Mouse (Mus musculus): Measurements from ENCODE around the gene Eif4e3.

The Eif4e3 gene

GRCm38 (mm10) chr6:99666318-99667171, at the start of gene Eif4e3, which contains the start of gene Gm20696:
TSS of gene Eif4e3 (minus strand) at chr6:99666771.
TSS of gene Gm20696 (minus strand) at chr6:99666797.
- peak; percentile 95 for DNase-seq

DNA sequence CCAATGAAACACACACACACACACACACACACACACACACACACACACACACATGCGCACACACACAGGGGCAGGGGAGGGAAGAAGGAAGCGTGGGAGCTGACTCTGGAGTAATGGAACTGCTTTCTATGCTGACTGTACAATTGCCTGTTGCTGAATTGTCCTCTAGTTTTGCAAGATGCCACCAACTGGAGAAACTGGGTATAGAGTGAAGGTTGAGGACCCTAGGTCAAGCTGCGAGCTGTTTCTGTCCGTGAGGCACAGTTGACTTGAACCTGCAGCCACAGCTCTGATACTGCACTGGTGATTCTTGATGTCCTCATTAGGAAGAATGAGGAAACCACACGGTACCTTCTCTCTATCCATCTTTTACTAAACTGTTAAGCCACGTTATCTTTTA, 49.3 kb upstream of the Eif4e3 start:
- no peak for DNase-seq

GRCm38 (mm10) chr6:99715191-99715590, 48.6 kb upstream of the Eif4e3 start:
- DNase-seq, result no peak

GRCm38 (mm10) chr6:99713256-99713655, 46.7 kb upstream of the Eif4e3 start:
- no peak for DNase-seq

- no peak for DNase-seq
Observed at GRCm38 (mm10) chr6:99711576-99712101, 45.1 kb upstream of the Eif4e3 start.

- DNase-seq, result no peak
Observed at GRCm38 (mm10) chr6:99700484-99700883, 33.9 kb upstream of the Eif4e3 start.

DNA sequence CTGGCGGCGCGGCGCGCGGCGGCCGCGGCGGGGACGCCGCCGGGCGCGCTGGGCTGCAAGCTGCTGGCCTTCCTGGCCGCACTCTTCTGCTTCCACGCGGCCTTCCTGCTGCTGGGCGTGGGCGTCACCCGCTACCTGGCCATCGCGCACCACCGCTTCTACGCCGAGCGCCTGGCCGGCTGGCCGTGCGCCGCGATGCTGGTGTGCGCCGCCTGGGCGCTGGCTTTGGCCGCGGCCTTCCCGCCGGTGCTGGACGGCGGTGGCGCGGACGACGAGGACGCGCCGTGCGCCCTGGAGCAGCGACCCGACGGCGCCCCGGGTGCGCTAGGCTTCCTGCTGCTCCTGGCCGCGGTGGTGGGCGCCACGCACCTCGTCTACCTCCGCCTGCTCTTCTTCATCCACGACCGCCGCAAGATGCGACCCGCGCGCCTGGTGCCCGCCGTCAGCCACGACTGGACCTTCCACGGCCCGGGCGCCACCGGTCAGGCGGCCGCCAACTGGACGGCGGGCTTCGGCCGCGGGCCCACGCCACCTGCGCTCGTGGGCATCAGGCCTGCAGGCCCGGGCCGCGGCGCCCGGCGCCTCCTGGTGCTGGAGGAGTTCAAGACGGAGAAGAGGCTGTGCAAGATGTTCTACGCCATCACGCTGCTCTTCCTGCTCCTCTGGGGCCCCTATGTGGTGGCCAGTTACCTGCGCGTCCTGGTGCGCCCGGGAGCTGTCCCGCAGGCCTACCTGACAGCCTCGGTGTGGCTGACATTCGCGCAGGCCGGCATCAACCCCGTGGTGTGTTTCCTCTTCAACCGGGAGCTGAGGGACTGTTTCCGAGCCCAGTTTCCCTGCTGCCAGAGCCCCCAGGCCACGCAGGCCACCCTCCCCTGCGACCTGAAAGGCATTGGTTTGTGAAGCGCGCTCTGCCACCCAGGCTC, 26.6 kb upstream of the Eif4e3 start:
- peak; percentile 73 for DNase-seq

DNA sequence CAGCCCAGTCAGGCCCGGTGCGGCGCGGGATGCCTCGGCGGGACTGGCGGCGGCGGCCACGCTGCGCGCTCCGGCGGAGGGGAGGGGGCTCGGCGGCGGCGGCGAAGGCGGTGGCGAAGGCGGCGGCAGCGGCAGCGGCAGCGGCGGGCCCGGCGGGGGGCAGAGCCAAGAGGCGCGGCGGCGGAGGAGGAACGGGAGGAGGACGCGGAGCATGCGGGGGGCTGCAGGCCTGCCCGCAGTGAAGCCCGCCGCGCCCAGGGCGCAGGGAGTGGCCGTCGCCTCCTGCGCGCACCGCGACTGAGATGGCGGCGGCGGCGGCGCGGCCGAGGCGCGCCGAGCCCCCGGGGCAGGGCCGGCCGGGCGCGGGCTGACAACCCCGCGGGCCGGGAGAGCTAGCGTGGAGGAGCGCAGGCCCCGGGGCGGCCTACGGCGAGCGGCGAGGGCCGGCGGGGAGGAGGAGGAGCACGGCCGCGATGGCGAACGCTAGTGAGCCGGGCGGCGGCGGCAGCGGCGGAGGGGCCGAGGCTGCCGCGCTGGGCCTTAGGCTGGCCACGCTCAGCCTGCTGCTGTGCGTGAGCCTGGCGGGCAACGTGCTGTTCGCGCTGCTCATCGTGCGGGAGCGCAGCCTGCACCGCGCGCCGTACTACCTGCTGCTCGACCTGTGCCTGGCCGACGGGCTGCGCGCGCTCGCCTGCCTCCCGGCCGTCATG, 25.8 kb upstream of the Eif4e3 start, which contains the start of gene Gpr27:
Gpr27 (plus strand) TSS at position 474 of the 710 bp plus-strand sequence.
- peak; percentile 54 for DNase-seq

GRCm38 (mm10) chr6:99691666-99692205, 25.2 kb upstream of the Eif4e3 start:
- no peak for DNase-seq

- DNase-seq, result no peak
Observed at GRCm38 (mm10) chr6:99688513-99688912, 21.9 kb upstream of the Eif4e3 start.

- no peak for DNase-seq
Observed at GRCm38 (mm10) chr6:99684899-99685298, 18.3 kb upstream of the Eif4e3 start.

DNA sequence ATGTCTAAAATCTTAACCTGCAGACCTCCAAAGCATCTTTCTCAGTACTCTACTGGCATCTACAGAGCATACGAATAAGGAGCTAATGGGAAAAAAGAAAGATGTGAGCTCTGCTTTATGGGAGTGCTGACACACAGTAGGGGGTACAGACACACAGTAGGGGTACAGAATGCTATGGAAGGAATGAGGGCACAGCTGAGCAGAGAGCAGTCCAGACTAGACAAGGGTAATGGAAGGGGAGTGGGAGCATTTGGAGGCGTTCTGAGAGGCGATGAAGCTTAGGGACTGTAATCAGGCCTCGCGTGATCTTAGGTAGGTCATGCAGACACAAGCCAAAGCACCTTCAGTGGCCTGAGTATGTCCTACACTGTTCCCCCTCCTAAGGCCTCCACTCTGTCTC, 17.4 kb upstream of the Eif4e3 start:
- no peak for DNase-seq

DNA sequence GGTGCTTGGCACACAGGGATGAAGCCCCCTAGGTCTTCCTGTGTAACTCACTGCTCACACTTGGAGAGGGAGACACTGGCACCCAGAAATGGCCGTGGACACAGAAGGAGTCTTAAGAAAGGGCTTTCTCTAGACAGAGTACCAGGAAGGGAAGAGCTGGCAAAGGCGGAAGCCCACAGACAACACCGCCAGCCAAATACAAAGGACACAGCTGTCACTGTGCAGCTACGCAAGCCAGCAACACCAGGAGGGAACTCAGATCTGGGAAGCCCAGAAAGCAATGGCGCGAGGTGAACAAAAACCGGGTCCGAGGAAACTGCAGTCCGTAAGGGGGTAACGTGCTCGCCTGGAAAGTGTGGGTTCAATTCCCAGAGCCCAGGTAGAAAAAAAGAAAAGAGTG, 11.5 kb upstream of the Eif4e3 start:
- DNase-seq, result no peak

- DNase-seq, result no peak
Observed at GRCm38 (mm10) chr6:99677325-99677724, 10.8 kb upstream of the Eif4e3 start.

- no peak for DNase-seq
Observed at GRCm38 (mm10) chr6:99674482-99674881, 7.9 kb upstream of the Eif4e3 start.

DNA sequence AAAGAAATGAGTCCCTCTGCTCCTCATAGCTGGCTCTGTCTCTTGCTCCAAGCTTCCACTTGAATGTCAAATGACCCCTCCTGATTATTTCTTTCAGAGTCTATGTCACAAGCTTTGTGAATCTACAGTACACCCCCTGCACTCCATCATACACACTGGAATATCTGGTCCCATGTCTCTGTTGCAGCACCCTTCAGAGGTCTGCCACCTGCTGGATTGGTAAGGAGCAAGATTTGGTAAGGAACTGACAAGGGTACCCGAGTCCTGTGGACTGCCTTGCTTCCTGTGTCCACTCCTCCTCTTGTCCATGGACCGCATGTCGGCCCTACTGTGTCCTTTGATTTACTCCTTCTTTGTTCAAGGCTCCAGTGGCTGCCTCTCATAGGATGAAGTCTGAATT, 5.2 kb upstream of the Eif4e3 start:
- no peak for DNase-seq

- DNase-seq, result peak; percentile 73
Observed at GRCm38 (mm10) chr6:99670481-99671119, 4.0 kb upstream of the Eif4e3 start.

DNA sequence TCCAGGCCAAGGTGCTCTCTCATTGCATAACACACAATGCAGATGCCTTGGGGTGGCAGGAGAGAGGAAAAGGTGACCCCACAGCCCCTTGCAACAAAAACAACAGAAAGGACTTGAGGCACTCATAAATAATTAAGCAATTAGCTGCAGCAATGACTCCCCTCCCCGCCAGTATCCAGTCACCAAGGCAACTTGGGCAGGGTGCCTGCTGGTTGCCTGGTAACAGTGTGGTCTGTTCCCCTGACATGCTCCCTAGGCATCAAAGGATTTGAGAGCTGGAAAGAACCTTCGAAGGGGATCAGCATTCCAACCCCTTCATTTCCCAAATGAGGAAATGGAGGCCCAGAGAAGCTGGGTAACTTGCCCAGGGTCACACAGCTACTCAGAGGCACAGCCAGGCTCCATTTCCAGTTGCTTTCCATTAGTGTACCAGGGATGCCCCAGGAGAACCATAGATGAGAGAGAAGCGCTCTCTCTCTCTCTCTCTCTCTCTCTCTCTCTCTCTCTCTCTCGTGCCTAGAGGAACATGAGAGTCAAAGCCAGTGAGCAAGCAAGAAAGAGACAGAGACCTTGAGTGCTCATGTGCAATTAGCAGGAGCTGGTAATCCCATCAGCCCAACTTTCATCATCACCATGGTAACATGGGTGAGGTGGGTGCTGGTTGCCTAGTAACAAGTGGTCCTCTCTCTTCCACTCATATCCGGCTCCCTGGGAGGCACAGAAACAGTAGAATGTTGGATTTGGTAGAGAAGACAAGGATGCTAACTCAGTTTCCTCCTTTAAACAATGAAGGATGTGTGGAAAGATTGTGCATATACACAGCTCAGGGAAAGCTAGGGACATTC, 3.1 kb upstream of the Eif4e3 start:
- peak; percentile 41 for DNase-seq

- no peak for DNase-seq
Observed at GRCm38 (mm10) chr6:99667290-99667689, 719 bp upstream of the Eif4e3 start.

DNA sequence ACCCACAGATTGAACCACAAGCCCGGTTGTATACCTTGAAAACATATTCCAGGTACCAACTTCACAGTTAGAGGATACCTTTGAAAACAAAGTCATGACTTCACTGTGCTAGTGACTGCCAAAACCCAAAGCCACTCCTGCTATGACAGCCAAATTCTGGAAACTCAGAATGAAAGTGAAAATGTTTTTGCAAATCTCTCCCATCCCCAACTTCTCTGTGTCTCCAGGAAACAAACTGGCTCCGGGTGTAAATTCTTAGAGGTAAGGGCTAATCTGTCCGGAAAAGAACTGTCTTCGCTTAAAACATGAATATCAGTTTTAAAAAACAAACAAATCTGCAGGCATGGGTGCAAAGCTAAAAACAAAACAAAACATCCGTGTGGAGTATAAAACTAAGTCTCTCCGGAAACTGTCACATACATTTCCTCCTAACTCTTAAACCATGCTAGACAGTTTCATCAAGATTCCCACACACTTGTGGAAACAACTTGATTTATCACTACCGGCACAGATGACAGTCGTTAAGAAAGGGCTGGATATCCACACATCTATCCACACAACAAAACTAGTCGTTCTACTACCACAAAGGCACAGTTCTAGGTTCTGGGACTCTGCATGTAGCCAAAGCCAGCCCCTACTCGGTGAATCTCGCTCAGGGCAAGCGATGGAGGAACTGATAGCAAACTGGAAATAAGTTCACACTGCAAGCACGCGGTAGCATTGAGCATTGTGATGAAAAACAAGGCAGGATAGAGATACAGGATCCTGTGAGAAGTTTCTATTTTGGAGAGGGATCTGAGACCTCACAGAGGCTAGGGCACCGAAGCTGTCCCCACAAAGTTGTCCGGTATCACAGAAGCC, 884 bp downstream of the Eif4e3 start:
- DNase-seq, result no peak

Measured in cerebellum, adult 9-11 months (tissue).